Mouse (Mus musculus) erythroblast, embryonic 14.5 days (primary cell): Measurements from ENCODE around the gene Wnt11. TPM values are rescaled to one million over a fixed set of nuclear protein-coding genes. Genes with fewer than 3 reads are reported as not detected.

Source experiments
- H3K27me3 ChIP-seq: 2 replicates; pipeline ENCODE4 v1.6.1; 2012; ENCODE audit warnings: inconsistent platforms; ENCODE audit not compliant: control insufficient read depth
- H3K36me3 ChIP-seq: 2 replicates; pipeline ENCODE4 v1.6.1; 2012; ENCODE audit warnings: mild to moderate bottlenecking, inconsistent platforms; ENCODE audit not compliant: control insufficient read depth
- H3K4me1 ChIP-seq: 2 replicates; pipeline ENCODE4 v1.6.1; 2012; ENCODE audit warnings: inconsistent platforms; ENCODE audit not compliant: control insufficient read depth
- H3K4me3 ChIP-seq: replicated peaks from 2 replicates; pipeline ENCODE3; 2012; ENCODE audit warnings: moderate library complexity, mild to moderate bottlenecking, inconsistent platforms
- H3K9me3 ChIP-seq: 2 replicates; pipeline ENCODE4 v1.6.1; 2012; ENCODE audit warnings: low read length, inconsistent platforms, mixed read lengths; ENCODE audit not compliant: control insufficient read depth
- GATA1 ChIP-seq: IDR thresholded peaks from 2 replicates; pipeline ENCODE4 v1.6.1; 2012; ENCODE audit warnings: low read length, inconsistent platforms, mixed read lengths
- TAL1 ChIP-seq: IDR thresholded peaks from 3 replicates; pipeline ENCODE4 v1.6.1; 2012; ENCODE audit warnings: low read length, inconsistent platforms, mixed read lengths
- polyA plus RNA-seq: library from polyadenylated mRNA; stranded (reverse); fragments of >175 nt; gene quantifications from 2 replicates; pipeline ENCODE4 v1.2.3, GENCODE M21; 2012

Gene Wnt11
- polyA plus RNA-seq, 1 experiment, result not detected

DNA sequence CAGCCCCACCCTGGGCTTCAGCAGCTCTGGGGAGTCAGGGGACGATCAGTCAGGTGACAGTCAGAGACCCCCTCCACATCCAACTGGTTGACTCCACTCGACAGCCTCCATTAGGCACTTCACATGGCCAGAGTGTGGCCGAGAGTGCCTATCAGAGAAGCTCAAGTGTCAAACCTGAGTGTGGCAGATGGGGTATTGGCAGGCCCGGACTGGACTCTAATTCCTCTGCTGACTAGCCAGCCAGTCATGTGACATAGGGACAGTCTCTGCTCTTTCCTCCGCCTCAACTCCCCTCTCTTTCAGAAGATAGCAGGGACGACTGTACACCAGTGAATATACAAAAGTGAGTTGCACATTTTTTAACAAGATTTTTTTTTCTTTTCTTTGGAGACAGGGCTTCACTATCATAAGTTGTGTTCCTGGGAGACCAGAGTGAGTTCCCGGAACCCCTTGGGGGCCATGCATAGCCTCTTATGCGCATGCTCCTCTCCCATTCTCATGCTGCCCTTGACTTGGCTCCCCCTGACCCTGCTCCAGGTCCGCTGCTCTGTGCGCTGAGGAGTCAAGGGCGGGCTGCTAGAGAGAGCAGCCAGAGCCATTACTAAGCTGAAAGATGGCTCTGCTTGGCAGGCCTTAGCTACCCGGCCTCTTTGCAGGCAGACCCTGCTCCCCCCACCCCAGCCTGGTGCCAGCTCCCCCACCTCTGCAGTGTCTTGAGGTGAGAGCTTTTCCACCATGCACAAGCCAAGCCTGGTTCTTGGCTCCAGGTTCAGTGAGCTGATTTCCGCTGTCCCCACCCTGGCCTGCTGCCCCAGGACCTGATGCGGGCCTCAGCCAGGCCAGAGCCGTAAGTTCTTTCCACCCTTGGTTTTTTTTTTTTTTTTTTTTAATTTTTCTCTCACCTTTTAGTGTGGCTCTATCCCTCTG is 10.8 kb upstream of the Wnt11 start:
- Histone ChIP-seq H3K4me3 (no peak overlapping the region), H3K9me3 (no peaks in the 10 kb centered on the region), H3K27me3 (peaks cover 5% of the 10 kb centered on the region), H3K4me1 (no peaks in the 10 kb centered on the region), H3K36me3 (no peaks in the 10 kb centered on the region)
- TF ChIP-seq GATA1 (no peak), TAL1 (no peak)

- Histone ChIP-seq H3K36me3 (no peaks in the 10 kb centered on the region), H3K27me3 (peaks cover 35% of the 10 kb centered on the region), H3K4me3 (no peak overlapping the region), H3K4me1 (no peaks in the 10 kb centered on the region), H3K9me3 (no peaks in the 10 kb centered on the region)
- no peak for TF ChIP-seq GATA1
- TF ChIP-seq TAL1, result no peak
Measured at GRCm38 (mm10) chr7:98828052-98828451, 6.9 kb upstream of the Wnt11 start.

DNA sequence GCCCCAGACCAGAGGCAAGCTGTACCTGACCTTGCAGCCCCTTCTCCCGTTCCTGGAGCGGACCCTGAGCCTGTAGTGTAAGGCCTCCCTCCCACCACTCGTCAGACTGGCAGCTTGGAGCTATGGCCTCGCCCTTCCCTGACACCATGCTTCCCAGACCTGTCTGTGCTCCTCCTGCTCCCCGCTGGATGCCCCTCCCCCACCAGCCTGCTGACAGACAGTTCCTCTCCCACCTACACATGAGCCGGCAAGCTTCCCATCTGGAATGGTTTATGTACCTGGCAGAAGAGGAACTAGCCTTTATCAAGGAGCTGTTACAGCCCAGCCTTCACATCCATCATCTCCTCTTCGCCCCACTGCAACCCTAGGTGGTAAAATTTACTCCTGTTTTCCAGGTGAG is 6.0 kb upstream of the Wnt11 start:
- H3K4me3 ChIP-seq, result no peak overlapping the region
- TF ChIP-seq TAL1, result no peak
- TF ChIP-seq GATA1, result no peak
- H3K36me3 ChIP-seq, result no peaks in the 10 kb centered on the region
- H3K27me3 ChIP-seq, result peaks cover 43% of the 10 kb centered on the region
- no peaks in the 10 kb centered on the region for H3K4me1 ChIP-seq
- no peaks in the 10 kb centered on the region for H3K9me3 ChIP-seq

- Histone ChIP-seq H3K36me3 (no peaks in the 10 kb centered on the region), H3K4me3 (no peak overlapping the region), H3K4me1 (no peaks in the 10 kb centered on the region), H3K27me3 (peaks cover 67% of the 10 kb centered on the region), H3K9me3 (no peaks in the 10 kb centered on the region)
- TF ChIP-seq GATA1 (no peak), TAL1 (no peak)
Measured at GRCm38 (mm10) chr7:98831290-98831689, 3.6 kb upstream of the Wnt11 start.

GRCm38 (mm10) chr7:98835519-98836441 is 868 bp downstream of the Wnt11 start:
- TF ChIP-seq GATA1 (no peak), TAL1 (no peak)
- H3K36me3 ChIP-seq, result no peaks in the 10 kb centered on the region
- peaks cover 99% of the 10 kb centered on the region for H3K27me3 ChIP-seq
- no peaks in the 10 kb centered on the region for H3K4me1 ChIP-seq
- no peak overlapping the region for H3K4me3 ChIP-seq
- H3K9me3 ChIP-seq, result no peaks in the 10 kb centered on the region

DNA sequence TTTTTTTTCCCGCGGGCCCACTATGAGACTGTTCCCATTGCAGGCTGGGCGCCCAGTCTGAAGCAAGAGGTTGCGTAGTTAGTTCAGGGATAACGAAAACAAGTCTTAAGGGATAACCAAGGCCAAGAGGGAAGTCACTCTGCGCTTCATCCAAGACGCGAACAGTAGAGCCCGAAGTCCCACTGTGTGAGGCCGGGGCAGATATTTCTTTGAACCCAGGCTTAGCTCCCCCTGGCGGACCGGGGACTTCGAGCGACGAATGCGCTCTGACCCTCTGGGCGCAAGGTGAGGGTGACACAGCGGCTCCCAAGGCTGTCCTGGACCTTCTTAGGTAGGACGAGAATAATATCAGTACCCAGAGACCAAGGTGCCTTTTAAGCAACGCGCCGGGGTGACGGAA is 1.7 kb downstream of the Wnt11 start:
- peaks cover 99% of the 10 kb centered on the region for H3K27me3 ChIP-seq
- no peak overlapping the region for H3K4me3 ChIP-seq
- no peaks in the 10 kb centered on the region for H3K4me1 ChIP-seq
- TF ChIP-seq TAL1, result no peak
- no peak for TF ChIP-seq GATA1
- H3K36me3 ChIP-seq, result no peaks in the 10 kb centered on the region
- H3K9me3 ChIP-seq, result no peaks in the 10 kb centered on the region

GRCm38 (mm10) chr7:98837901-98838300 is 3.0 kb downstream of the Wnt11 start:
- H3K4me1 ChIP-seq, result no peaks in the 10 kb centered on the region
- peaks cover 95% of the 10 kb centered on the region for H3K27me3 ChIP-seq
- H3K9me3 ChIP-seq, result no peaks in the 10 kb centered on the region
- no peaks in the 10 kb centered on the region for H3K36me3 ChIP-seq
- no peak overlapping the region for H3K4me3 ChIP-seq
- TF ChIP-seq GATA1 (no peak), TAL1 (no peak)

- peak overlapping the region; percentile 20 for H3K4me3 ChIP-seq
- no peaks in the 10 kb centered on the region for H3K4me1 ChIP-seq
- H3K36me3 ChIP-seq, result no peaks in the 10 kb centered on the region
- peaks cover 90% of the 10 kb centered on the region for H3K27me3 ChIP-seq
- no peak for TF ChIP-seq GATA1
- no peak for TF ChIP-seq TAL1
- H3K9me3 ChIP-seq, result no peaks in the 10 kb centered on the region
Measured at GRCm38 (mm10) chr7:98838729-98839141, 3.8 kb downstream of the Wnt11 start.

- no peak overlapping the region for H3K4me3 ChIP-seq
Measured at GRCm38 (mm10) chr7:98839312-98839711, 4.4 kb downstream of the Wnt11 start.

More at GRCm38 (mm10) chr7:98839312-98839711, 4.4 kb downstream of the Wnt11 start:
- TF ChIP-seq TAL1 (no peak), GATA1 (no peak)
- H3K4me1 ChIP-seq, result no peaks in the 10 kb centered on the region
- no peaks in the 10 kb centered on the region for H3K36me3 ChIP-seq
- H3K27me3 ChIP-seq, result peaks cover 85% of the 10 kb centered on the region
- H3K9me3 ChIP-seq, result no peaks in the 10 kb centered on the region
